Mouse (Mus musculus) megakaryocyte progenitor cell, adult 5-6 weeks (primary cell): ENCODE measurements around the gene Wars2. TPM values are rescaled to one million over a fixed set of nuclear protein-coding genes. Genes with fewer than 3 reads are reported as not detected.

ENCODE experiments used
- ATAC-seq: replicated peaks from 2 replicates; pipeline ENCODE4 v1.8.0; 2016; ENCODE audit warnings: mild to moderate bottlenecking, moderate TSS enrichment, inconsistent platforms; ENCODE audit not compliant: poor library complexity
- total RNA-seq, 2 experiments: library from RNA; stranded (forward) in 1 of 2; stranded (reverse) in 1 of 2; fragments of 157-497, 149-512 nt in 1 of 2; fragments of 200-1000 nt in 1 of 2; gene quantifications; 2 replicates each; pipeline versions ENCODE4 v1.2.3 to v1.2.4; 2015 to 2017

Wars2 gene
- total RNA-seq, 2 experiments from 2014 or later = 3.8 to 5.5 TPM

DNA sequence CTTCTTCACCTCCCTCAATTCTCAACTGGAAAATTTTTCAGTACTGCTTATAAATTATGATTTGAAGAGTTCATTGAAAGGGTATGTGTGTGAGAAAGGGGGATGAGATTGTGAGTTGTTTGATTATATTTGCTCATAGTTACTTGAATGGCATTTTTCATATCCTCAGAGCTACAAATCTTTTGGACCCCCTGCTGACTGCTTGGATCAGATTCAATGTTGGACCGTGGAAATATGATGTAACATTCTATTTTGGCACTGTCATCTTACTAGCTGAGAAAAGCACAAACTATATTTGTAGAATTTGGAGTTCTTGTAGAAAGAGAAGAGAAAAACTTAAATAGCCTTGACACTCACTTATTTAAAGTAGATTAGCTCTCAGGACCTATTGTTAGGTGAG lies 43.5 kb downstream of the Wars2 start:
- ATAC-seq = no peak

DNA sequence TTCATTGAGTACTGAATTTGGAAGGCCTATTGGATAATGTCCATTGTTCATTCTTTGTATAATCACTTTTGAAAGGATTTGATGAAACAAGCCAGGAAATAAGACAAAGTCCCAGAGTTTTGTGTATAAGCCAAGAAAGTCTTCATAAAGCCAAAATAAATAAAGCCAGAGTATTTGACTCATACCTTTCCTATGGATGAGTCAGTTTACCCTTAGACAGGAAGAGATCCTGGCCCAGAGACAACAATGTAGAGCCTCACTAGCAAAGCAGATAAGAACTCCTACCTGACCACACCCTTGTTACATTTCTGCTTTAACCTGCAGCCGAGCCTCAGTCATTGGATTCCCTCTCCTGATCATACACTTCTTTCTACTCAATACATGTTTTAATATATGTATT lies 47.2 kb downstream of the Wars2 start:
- no peak for ATAC-seq

- no peak for ATAC-seq
These were observed 52.7 kb downstream of the Wars2 start for GRCm38 (mm10) chr3:99193576-99193975.

DNA sequence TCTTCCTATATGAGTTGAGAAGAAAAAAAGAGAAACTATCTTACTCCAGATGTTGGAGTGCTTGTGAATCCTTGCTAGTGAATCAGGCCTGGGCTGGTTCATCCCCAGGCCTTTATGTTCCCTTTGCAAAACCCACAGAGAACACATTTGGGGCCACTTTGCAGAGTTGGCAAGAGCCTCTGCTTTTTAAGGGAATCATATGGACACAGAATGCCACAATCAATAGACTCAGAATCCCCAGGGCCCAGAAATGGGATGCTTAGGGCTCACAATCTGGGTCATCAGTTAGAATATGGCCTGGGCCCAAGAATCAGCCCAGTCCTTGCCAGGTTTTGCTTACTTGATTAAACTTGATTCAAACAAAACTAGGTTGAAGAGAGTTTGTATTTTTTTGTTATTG lies 62.5 kb downstream of the Wars2 start:
- ATAC-seq = no peak

DNA sequence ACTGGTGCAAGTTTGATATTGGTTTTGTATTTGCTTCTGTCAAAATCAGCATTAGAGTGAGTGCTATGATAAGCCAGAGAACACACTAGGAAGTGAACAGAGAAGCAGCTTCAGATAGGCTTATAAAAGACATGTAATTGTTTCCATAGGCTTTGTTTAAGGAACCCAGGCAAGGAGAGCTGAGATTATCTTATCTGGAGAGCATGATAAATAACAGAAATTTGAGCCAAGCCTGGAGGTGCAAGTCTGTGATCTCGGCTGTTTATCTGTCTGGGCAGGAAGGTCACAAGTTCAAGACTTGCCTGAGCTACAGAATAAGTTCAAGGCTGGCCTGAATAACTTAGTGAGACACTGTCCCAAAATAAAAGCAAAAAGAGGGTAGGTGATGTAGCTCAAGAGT lies 67.5 kb downstream of the Wars2 start:
- ATAC-seq = peak; percentile 34; the same call in 1 of the 2 replicates

DNA sequence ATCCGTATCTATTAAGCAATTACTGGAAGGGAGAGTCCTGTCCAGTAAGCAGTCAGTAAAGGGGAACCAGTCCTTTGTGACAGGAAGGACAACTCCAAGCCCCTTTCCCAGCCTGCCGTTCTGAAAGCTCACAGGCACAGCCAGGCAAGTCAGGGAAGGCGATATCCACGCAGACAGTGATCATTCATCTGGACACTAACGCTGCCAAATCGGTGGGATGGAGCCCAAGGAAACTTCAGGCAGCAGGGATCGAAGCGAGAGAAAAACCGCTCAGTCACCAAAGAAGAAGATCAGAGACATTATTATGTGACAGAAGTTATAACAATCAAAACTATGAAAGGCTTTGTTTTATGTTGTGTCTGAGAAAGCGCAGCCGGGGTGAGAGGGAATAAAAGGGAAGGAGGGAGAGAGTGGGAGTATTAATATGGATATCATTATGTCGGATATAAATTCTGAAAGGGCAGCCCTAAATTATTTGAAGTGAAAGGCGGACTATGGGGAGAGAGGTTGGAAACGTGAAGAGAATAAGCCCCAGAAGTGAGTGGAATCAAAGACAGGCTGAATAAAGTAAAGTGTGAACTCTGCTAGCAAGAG lies 70.3 kb downstream of the Wars2 start:
- no peak for ATAC-seq

DNA sequence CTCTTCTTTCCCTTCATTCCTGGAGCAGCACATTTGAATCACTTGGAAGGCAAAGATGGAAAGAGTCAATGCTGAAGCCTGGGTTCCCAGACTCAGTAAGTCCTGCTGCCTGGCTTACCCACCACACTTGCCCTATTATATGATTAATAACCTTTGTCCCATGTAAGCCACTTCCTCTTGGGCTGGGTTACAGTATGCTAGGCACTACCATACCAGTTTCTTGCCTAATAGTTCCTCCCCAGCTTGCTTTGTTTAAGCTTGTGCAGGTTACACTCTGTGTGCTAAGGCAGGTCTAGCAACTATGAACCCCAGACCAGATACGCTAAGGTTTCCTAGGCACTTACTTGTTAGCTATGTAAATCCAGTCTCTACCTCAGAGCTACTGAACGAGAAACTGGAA lies 86.9 kb downstream of the Wars2 start:
- ATAC-seq = no peak

DNA sequence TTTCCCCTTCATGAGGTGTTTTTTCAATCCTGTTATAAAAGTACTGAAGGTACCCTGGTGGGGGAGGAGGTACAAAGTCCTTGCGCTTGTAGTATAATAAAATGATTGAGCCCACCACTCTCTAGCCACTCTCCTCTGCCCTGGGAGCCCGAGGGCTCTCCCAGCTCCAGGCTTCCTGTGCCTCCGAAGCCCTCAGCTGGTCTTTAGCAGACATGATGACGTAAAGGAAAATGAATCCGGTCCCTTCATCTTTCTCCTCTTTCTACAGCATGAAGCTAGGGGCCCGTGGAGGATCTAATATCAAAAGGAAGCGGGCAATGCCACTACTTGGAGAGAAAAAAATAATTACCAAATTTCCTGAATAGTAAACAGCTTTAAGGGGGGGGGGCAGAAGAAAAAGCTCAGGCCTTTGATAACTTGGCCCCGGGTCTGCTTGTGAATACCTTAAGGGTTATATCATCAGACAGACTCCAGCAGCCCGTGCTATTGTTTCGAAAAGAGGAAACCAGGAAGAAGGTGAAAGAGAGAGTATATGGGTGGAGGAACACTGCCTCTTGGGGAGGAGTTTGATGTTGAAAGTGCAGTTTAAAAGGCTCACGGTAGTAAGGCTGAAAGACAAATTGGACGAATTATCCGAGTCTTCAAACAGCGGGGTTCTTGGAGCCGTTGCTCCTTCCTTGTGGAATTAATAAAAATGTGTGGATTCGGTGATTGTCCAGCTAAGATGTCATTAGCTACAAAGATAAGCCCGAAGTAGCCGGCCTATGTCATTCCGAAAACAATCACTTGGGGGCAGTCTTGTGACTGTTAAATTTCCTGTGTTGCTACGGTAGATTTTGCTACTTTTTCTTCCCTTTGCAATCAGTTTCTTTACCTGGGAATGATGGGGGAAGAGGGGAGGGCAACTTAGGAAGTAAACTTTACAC lies 92.8 kb downstream of the Wars2 start:
- ATAC-seq = peak; percentile 76

DNA sequence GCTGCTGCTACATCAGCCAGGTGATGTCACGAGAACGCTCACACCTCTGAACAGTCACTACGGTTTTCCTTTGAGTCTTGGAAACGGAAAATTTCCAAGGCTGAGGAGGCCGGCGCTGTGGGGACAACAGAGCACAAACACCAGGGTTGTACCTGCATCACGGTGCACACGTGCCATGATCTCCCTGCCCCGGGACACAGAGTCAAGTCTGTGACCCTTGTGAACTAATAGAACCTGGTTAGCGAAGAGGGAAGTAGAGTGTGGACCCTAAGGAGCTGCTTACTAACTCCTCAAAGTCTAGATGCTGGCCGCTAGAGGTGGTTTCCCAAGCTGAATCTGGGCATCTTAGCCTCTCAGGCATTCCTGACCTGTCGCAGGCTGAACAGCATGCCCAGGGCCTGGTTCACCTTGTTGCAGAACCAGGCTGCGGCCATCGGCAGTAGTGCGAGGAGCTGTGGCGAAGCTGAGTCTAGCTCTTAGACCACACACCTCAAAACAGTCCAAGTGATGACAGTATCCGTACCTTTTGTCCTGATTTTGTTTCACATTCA lies 93.5 kb downstream of the Wars2 start:
- peak; percentile 35 for ATAC-seq

GRCm38 (mm10) chr3:99235116-99235803 lies 94.4 kb downstream of the Wars2 start:
- ATAC-seq = no peak

DNA sequence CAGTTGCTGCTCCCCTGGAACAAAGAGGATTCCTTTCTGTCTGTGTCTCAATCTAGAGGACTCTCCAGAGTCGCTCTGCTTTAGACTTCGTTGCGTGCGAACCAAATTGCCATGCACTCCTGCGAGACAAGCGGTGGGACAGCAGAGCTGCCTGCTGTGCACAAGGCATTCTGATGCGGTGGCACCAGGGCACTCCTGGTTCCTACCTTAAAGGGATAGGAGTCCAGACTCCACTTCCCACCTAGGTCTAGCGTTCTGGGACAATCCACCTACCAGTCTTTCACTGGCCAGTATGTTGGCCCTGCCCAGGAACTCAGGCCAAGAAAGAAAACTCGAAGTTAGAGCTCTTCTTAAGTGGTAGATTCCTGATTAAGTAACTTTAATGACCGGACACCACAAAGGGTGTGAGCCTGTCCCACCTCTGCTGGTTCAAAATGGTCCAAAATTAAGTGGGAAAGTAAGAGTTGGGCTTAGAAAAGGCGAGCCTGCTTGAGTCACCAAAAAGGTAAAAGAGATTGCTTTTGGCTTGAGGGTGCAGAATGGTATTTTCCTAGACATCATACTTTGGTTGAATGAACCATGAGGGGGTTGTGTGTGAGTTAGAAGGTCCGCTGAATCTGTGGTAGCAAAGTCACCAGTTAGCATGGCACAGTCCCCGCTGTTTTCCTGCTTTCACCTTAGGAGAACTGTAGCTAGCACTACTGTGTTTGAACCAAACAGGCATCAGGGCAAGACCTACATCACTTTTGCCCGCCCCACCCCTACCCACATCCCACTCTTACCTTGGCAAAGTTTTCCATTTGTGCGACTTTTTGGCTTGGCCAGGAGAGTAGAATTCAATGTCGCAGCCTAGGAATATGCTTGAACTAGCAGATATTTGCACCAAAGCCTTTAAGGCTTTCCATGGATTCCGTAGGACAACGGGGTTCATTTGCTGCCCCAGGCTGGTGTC lies 95.2 kb downstream of the Wars2 start:
- ATAC-seq = no peak

DNA sequence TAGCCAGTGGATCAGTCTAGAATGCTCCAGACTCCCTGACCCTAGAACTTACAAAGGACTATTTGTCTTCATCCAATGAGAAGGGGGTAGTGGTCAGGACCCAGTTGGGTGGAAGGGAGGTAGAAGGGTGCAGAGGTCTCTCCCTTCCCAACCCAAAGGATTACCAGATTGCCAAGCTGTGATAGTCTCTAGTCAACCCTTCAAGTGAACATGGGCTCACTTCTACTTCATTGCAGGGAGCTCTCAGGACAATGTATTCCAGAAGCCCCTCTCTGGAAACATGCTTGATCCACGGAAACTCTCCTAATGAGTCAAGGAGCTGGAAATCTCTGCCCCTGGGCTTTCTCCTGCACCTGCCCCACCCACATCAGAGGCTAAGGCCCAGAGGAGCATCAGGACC lies 97.8 kb downstream of the Wars2 start:
- ATAC-seq = no peak

DNA sequence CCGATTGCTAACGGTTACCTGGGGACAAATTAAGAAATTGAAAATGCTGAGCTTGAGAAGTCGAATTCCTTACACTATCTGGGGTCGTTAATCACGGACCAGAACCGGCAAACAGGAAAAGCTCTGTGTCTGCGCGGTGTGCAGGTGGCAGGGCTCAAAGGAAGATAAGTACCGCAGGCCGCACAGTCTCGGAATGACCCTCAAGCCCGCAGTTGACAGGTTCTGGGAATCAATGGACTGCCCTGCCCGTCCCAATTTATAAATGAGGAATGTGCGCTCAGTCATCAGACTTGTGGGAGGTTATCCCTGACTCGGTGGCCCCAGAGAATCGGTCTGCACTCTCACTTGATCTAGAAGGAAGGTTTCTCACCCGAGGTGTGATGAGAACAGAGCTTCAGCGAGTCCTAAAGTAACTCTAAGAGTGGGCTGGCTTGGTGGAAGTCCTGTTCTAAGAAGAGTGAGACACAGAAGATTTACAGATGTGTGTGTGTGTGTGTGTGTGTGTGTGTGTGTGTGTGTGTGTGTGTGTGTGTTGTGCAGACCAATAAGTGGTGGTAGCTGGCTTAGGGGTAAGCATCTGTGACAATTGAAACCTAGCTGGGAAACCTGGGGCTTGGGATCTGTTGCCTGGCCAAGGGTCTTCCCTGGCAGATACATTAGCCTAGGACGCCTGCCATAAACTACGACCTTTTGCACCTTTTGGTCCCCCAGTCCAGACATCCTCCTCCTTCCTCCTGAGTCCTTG lies 98.6 kb downstream of the Wars2 start:
- ATAC-seq = no peak

DNA sequence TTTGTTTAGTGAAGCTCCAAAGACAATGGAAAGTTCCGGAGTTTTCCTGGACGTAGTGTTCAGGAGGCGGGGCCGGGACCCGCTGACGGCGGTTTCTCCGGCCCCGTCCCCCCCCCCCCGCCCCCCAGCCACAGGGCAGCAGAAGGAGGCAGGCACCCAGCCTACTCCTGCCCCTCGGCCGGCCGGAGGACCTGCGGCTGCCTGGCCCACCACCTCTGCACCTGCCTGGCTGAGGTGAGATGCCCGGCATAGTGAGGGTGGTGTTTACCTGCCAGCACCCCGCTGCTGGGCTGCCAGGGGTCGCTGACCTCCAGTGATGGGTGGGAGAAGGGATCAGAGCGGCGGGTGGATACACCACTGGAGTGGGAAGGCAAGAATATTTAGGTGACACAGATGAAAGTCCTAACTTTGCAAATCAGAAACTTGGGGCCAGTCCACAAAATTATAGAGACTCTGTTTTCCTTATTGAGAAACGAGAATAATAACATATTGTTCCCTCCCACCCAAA lies 99.4 kb downstream of the Wars2 start, which contains the start of gene Tbx15:
Tbx15 (plus strand) TSS at position 169 of the 508 bp plus-strand sequence.
- no peak for ATAC-seq

DNA sequence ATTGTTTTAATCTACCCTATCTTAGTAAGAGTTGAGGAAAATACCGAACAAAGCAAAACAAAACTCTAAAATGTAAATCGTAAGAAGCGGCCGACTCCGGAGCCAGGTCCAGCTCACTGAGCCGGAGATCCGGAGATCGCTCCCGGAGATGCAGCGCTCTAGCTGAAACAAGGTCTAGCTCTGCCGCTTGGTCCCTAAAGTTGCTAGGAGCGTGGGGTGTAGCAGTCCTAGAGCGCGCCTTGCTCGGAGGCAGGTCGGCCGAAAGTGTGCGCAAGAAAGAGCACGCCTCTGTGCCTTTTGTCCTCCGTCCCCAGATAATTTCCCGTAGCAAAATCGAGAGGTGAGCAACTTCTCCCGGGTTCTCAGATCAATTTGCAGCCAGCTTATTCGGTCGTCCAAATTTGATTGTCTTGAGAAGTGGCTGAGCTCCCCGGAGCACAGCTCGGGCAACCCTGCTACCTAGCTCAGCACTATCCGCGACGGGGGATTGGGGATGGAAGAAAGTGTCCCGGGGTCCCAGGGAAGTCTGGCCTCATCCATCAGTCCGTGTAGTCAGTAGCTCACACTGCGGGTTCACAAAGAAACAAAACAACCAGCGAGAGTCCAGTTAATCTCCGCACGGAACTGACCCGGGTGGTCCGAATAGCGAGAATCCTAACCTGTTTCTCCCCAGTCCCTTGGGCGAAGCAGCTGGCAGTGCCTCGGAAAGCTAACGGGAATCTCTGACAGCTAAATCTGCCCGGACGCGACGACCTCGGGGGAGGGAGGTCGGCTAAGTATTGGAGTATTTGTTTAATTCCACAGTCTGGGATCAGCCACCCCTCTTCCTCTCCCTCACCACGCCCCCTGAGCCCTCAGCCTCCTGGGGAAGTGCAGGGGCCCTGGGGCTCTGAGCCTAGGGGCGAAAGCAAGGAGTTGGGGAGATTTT lies 100.2 kb downstream of the Wars2 start:
- ATAC-seq = peak; percentile 29

- ATAC-seq = no peak
These were observed 101.6 kb downstream of the Wars2 start for GRCm38 (mm10) chr3:99242481-99242880.

DNA sequence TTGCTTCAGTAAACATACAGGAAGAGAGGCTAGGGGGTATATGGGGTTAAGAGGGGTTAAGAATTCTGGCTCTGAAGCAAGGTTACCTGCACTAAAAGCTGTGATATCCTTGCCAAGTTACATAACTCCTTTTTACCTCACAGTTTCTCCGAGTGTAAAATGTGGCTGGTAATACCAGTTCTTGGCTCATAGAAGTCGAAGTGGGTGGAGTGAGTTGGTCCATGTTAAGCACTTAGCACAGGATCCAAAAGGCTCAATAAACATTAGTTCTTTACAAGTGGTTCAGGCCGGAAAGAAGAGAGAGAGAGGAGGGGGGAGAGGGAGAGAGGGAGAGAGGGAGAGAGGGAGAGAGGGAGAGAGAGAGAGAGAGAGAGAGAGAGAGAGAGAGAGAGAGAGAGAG lies 104.5 kb downstream of the Wars2 start:
- ATAC-seq = no peak

GRCm38 (mm10) chr3:99246629-99247028 lies 105.8 kb downstream of the Wars2 start:
- ATAC-seq = no peak
